Comparison of ENCODE assay signal across 21 mouse cellular contexts in the genomic region with DNA sequence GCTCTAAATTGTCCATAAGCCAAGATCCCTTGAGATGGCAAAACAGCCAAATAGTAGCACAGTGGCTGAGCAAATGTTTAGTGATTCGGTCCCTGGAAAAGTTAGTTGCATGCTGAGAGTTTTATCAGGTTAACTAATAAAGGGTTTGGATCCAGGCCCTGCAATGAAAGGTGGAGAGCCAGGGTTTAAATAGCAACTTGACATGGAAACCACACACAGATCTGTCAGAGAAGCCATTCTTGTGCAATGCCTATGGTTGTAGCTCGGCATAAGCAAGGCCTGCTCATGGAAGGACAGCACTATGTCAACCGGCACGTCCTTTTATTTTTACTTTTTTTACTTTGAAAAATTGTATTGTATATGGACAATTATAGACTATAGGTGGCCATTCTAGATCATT.
"Had no signal": no experiment of that assay in that cellular context is flagged by ENCODE, and none has a peak within 500 bp of the region (broad histone marks: within the 10 kb centered on the region; RNA-seq: fewer than 3 reads in every experiment).

No protein-coding gene starts in this region.

- H3K27me3 ChIP-seq: intestine, embryonic 15.5 days; kidney, embryonic 15.5 days; limb, embryonic 12.5 days; limb, embryonic 15.5 days; liver, embryonic 13.5 days; neural tube, embryonic 12.5 days; neural tube, embryonic 15.5 days; stomach, embryonic 15.5 days had no signal

- H3K4me2 ChIP-seq: intestine, embryonic 15.5 days; kidney, embryonic 15.5 days; limb, embryonic 12.5 days; limb, embryonic 15.5 days; liver, embryonic 13.5 days; midbrain, embryonic 11.5 days; neural tube, embryonic 12.5 days; neural tube, embryonic 15.5 days; stomach, embryonic 15.5 days had no signal

- H3K9ac ChIP-seq: intestine, embryonic 15.5 days; kidney, embryonic 15.5 days; limb, embryonic 12.5 days; limb, embryonic 15.5 days; liver, embryonic 13.5 days; neural tube, embryonic 12.5 days; neural tube, embryonic 15.5 days; stomach, embryonic 15.5 days had no signal

- H3K4me1 ChIP-seq: intestine, embryonic 15.5 days; liver, embryonic 13.5 days; stomach, embryonic 15.5 days had no signal

- H3K9me3 ChIP-seq: intestine, embryonic 15.5 days; kidney, embryonic 15.5 days; limb, embryonic 12.5 days; limb, embryonic 15.5 days; liver, embryonic 13.5 days; neural tube, embryonic 12.5 days; neural tube, embryonic 15.5 days; stomach, embryonic 15.5 days had no signal

- ATAC-seq: intestine, embryonic 15.5 days had no signal

- H3K27ac ChIP-seq: intestine, embryonic 15.5 days; kidney, embryonic 15.5 days; limb, embryonic 12.5 days; limb, embryonic 15.5 days; liver, embryonic 13.5 days; macrophage; neural tube, embryonic 12.5 days; neural tube, embryonic 15.5 days; stomach, embryonic 15.5 days had no signal

- DNase-seq: kidney, adult 11 months; kidney, adult 8-10 months; kidney, postnatal 10 days; kidney, postnatal 36 days; layer of hippocampus, postnatal 36 days; left cerebral cortex, postnatal 4 days; liver, embryonic 13.5 days; lung, adult 2 months; right cerebral cortex, adult 18-20 months; right cerebral cortex, postnatal 14 days; spleen, adult 18-20 months; thymus, postnatal 25 days had no signal

- H3K36me3 ChIP-seq: intestine, embryonic 15.5 days; kidney, embryonic 15.5 days; limb, embryonic 12.5 days; limb, embryonic 15.5 days; liver, embryonic 13.5 days; neural tube, embryonic 12.5 days; neural tube, embryonic 15.5 days; stomach, embryonic 15.5 days had no signal

- H3K4me3 ChIP-seq: intestine, embryonic 15.5 days; kidney, embryonic 15.5 days; limb, embryonic 12.5 days; limb, embryonic 15.5 days; liver, embryonic 13.5 days; neural tube, embryonic 12.5 days; neural tube, embryonic 15.5 days; stomach, embryonic 15.5 days had no signal
